Mouse (Mus musculus): ENCODE data around the gene Sptan1.

DNA sequence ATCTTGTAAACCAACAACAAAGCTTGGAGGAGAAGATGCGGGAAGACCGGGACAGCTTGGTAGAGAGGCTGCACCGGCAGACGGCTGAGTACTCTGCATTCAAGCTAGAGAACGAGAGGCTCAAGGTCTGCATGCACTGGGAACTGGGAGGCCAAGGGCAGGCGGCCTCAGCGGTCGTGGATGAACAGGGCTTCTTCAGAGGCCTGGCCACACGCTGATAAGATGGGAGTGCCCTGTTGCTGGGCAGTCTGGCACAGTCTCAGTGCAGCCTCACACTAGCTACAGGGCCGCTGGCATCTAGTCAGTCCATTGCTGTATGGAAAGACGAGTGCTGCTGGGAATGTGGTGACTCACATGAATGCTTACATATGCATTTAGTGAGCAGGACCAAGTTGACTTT, 47.7 kb upstream of the Sptan1 start:
- TF ChIP-seq TBP (conservative IDR thresholded peaks at IDR 0.05; ENCODE audit: low read depth, low read length) (no peak), MAX (IDR thresholded peaks at IDR 0.05; ENCODE audit: low read length) (no peak), KAT2A (IDR thresholded peaks at IDR 0.05; ENCODE audit: insufficient replicate concordance, low read length) (no peak), POLR2A (IDR thresholded peaks at IDR 0.05; ENCODE audit: low read depth, low read length) (no peak), MAZ (IDR thresholded peaks at IDR 0.05; ENCODE audit: low read depth, low read length) (no peak), CTCF (conservative IDR thresholded peaks at IDR 0.05 in 1 of 2, IDR thresholded peaks at IDR 0.05 in 1 of 2; ENCODE audit: low read depth in 2 of 2, low read length in 2 of 2) (no peak), ZMIZ1 (IDR thresholded peaks at IDR 0.05; ENCODE audit: low read depth, low read length) (no peak)
